Mouse (Mus musculus): Measurements from ENCODE around the gene Ier3.

DNA sequence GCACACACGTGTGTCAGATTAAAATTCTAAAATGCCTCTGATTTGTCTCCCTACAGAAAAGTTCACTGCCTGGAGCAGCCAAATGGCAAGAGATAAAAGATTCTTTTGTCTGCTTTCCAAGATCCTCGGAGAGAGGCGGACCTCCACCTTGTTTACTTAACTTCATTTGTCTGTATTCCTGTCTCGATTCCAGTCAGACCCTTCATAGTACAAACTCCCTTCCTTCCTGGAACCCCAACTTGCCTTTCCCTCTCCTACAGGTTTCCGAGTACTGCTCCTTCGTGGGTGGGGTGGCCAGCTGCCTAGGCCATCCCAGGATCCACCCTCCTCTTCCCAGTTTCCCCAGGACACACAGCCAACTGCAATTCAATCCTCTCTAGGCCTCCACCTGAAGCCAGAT lies 18.5 kb upstream of the Ier3 start:
- no peak for TF ChIP-seq CTCF (IDR thresholded peaks at IDR 0.05; ENCODE audit: borderline replicate concordance, extremely low read depth, insufficient read depth, insufficient read length)
- no peak for TF ChIP-seq POLR2A (IDR thresholded peaks at IDR 0.05; ENCODE audit: borderline replicate concordance, extremely low read depth, insufficient read depth, insufficient read length, poor library complexity, severe bottlenecking)
